Mouse (Mus musculus) myocyte (in vitro differentiated cells): Measurements from ENCODE around the gene Letm1. TPM values are rescaled to one million over a fixed set of nuclear protein-coding genes. Genes with fewer than 3 reads are reported as not detected.

ENCODE experiments used
- H3K27me3 ChIP-seq: one replicate; pipeline ENCODE4 v1.6.1; 2011; ENCODE audit not compliant: control insufficient read depth, insufficient read depth, insufficient read length
- H3K36me3 ChIP-seq: one replicate; pipeline ENCODE4 v1.6.1; 2011; ENCODE audit not compliant: control insufficient read depth, insufficient read depth
- H3K4me2 ChIP-seq: one replicate; pipeline ENCODE4 v1.6.1; 2011; ENCODE audit warnings: low read depth, control low read depth
- H3K4me3 ChIP-seq: one replicate; pipeline ENCODE4 v1.5.1; 2011; ENCODE audit warnings: mild to moderate bottlenecking, control low read depth, moderate library complexity
- H3K79me2 ChIP-seq: one replicate; pipeline ENCODE4 v1.6.1; 2011; ENCODE audit not compliant: control insufficient read depth, insufficient read depth
- H3ac ChIP-seq: one replicate; pipeline ENCODE4 v1.6.1; 2011; ENCODE audit not compliant: control insufficient read depth, insufficient read length
- CEBPB ChIP-seq: IDR thresholded peaks from 2 replicates; pipeline ENCODE4 v1.6.1; 2011; ENCODE audit warnings: mild to moderate bottlenecking, moderate library complexity; ENCODE audit not compliant: poor library complexity, insufficient read depth, severe bottlenecking
- E2F4 ChIP-seq: IDR thresholded peaks from one replicate; pipeline ENCODE4 v1.6.1; 2011; ENCODE audit warnings: mild to moderate bottlenecking, control low read depth, moderate library complexity; ENCODE audit not compliant: insufficient read depth
- MAX ChIP-seq: IDR thresholded peaks from one replicate; pipeline ENCODE4 v1.6.1; 2011; ENCODE audit warnings: low read depth, mild to moderate bottlenecking, control low read depth
- MYOD1 ChIP-seq, 3 experiments: IDR thresholded peaks; one replicate each; pipeline ENCODE4 v1.6.1; 2011; ENCODE audit warnings: control low read depth in 2 of 3, low read depth in 2 of 3, mild to moderate bottlenecking in 2 of 3, moderate library complexity in 1 of 3; ENCODE audit not compliant: insufficient read length in 2 of 3, control insufficient read depth in 1 of 3
- MYOG ChIP-seq, 3 experiments: IDR thresholded peaks; one replicate each; pipeline ENCODE4 v1.6.1; 2011; ENCODE audit warnings: control low read depth in 2 of 3, low read depth in 2 of 3, mild to moderate bottlenecking in 2 of 3; ENCODE audit not compliant: insufficient read length in 2 of 3, control insufficient read depth in 1 of 3, insufficient read depth in 1 of 3
- POLR2A ChIP-seq: IDR thresholded peaks from one replicate; pipeline ENCODE4 v1.6.1; 2011; ENCODE audit warnings: low read depth, mild to moderate bottlenecking, control low read depth, moderate library complexity; ENCODE audit not compliant: insufficient read length
- POLR2AphosphoS2 ChIP-seq: IDR thresholded peaks from one replicate; pipeline ENCODE4 v1.6.1; 2011; ENCODE audit warnings: low read depth, control low read depth; ENCODE audit not compliant: insufficient read length
- REST ChIP-seq: IDR thresholded peaks from one replicate; pipeline ENCODE4 v1.6.1; 2011; ENCODE audit warnings: mild to moderate bottlenecking, control low read depth, moderate library complexity; ENCODE audit not compliant: insufficient read depth, insufficient read length
- SRF ChIP-seq: IDR thresholded peaks from one replicate; pipeline ENCODE4 v1.6.1; 2011; ENCODE audit warnings: low read depth; ENCODE audit not compliant: control insufficient read depth, insufficient read length
- TCF12 ChIP-seq: IDR thresholded peaks from one replicate; pipeline ENCODE4 v1.6.1; 2011; ENCODE audit warnings: mild to moderate bottlenecking, control low read depth; ENCODE audit not compliant: poor library complexity, insufficient read depth, severe bottlenecking
- TCF3 ChIP-seq: IDR thresholded peaks from one replicate; pipeline ENCODE4 v1.6.1; 2011; ENCODE audit warnings: low read depth, control low read depth; ENCODE audit not compliant: insufficient read length
- USF1 ChIP-seq: IDR thresholded peaks from one replicate; pipeline ENCODE4 v1.6.1; 2011; ENCODE audit warnings: low read depth, mild to moderate bottlenecking, control low read depth, moderate library complexity
- polyA plus RNA-seq: library from polyadenylated mRNA; unstranded; fragments of >200 nt; fragmentation: generic; extraction: Trizol; gene quantifications from one replicate; pipeline ENCODE4 v1.2.1, GENCODE M21; 2012; ENCODE audit warnings: missing spikeins

The Letm1 gene
- polyA plus RNA-seq, 1 experiment: 29.2 TPM

GRCm38 (mm10) chr5:33718460-33718859 lies 64.2 kb downstream of the Letm1 start:
- no peaks in the 10 kb centered on the region for H3K79me2 ChIP-seq
- H3K4me3 ChIP-seq: no peak overlapping the region
- TF ChIP-seq SRF: no peak
- no peak for TF ChIP-seq MAX
- TF ChIP-seq REST: no peak
- TF ChIP-seq CEBPB: no peak
- TF ChIP-seq E2F4: no peak
- TF ChIP-seq MYOG (IDR thresholded peaks at IDR 0.05; ENCODE audit: control insufficient read depth in 1 of 3, insufficient read depth in 1 of 3, insufficient read length in 2 of 3, low read depth in 2 of 3): no peak
- no peak for TF ChIP-seq MYOD1 (IDR thresholded peaks at IDR 0.05; ENCODE audit: control insufficient read depth in 1 of 3, insufficient read length in 2 of 3, low read depth in 2 of 3)
- no peak for TF ChIP-seq POLR2AphosphoS2
- no peak for TF ChIP-seq USF1
- TF ChIP-seq TCF3: no peak
- TF ChIP-seq POLR2A: no peak
- no peak for TF ChIP-seq TCF12
- no peak overlapping the region for H3K4me2 ChIP-seq
- H3K27me3 ChIP-seq: peaks cover 23% of the 10 kb centered on the region
- H3ac ChIP-seq: no peak overlapping the region
- no peaks in the 10 kb centered on the region for H3K36me3 ChIP-seq

GRCm38 (mm10) chr5:33716467-33716866 lies 66.2 kb downstream of the Letm1 start:
- Histone ChIP-seq H3K27me3 (peaks cover 21% of the 10 kb centered on the region), H3ac (no peak overlapping the region), H3K4me3 (no peak overlapping the region), H3K4me2 (no peak overlapping the region), H3K36me3 (no peaks in the 10 kb centered on the region), H3K79me2 (no peaks in the 10 kb centered on the region)
- no peak for TF ChIP-seq TCF3

GRCm38 (mm10) chr5:33715182-33715581 lies 67.4 kb downstream of the Letm1 start:
- Histone ChIP-seq H3K79me2 (no peaks in the 10 kb centered on the region), H3K27me3 (peaks cover 31% of the 10 kb centered on the region), H3K4me3 (no peak overlapping the region), H3K36me3 (no peaks in the 10 kb centered on the region), H3ac (no peak overlapping the region), H3K4me2 (no peak overlapping the region)
- TF ChIP-seq TCF3 (no peak), TCF12 (no peak), POLR2A (no peak), USF1 (no peak), MYOD1 (IDR thresholded peaks at IDR 0.05; ENCODE audit: control insufficient read depth in 1 of 3, insufficient read length in 2 of 3, low read depth in 2 of 3) (no peak), MYOG (IDR thresholded peaks at IDR 0.05; ENCODE audit: control insufficient read depth in 1 of 3, insufficient read depth in 1 of 3, insufficient read length in 2 of 3, low read depth in 2 of 3) (no peak)

GRCm38 (mm10) chr5:33712550-33712949 lies 70.1 kb downstream of the Letm1 start:
- Histone ChIP-seq H3K4me2 (no peak overlapping the region), H3K4me3 (no peak overlapping the region), H3K27me3 (peaks cover 37% of the 10 kb centered on the region), H3ac (no peak overlapping the region), H3K79me2 (no peaks in the 10 kb centered on the region), H3K36me3 (no peaks in the 10 kb centered on the region)
- no peak for TF ChIP-seq USF1
- TF ChIP-seq REST: no peak
- no peak for TF ChIP-seq POLR2A
- no peak for TF ChIP-seq TCF3
- TF ChIP-seq MAX: no peak
- no peak for TF ChIP-seq SRF
- TF ChIP-seq CEBPB: no peak
- TF ChIP-seq MYOD1 (IDR thresholded peaks at IDR 0.05; ENCODE audit: control insufficient read depth in 1 of 3, insufficient read length in 2 of 3, low read depth in 2 of 3): no peak
- no peak for TF ChIP-seq POLR2AphosphoS2
- TF ChIP-seq E2F4: no peak
- TF ChIP-seq MYOG (IDR thresholded peaks at IDR 0.05; ENCODE audit: control insufficient read depth in 1 of 3, insufficient read depth in 1 of 3, insufficient read length in 2 of 3, low read depth in 2 of 3): no peak
- TF ChIP-seq TCF12: no peak

- H3K4me3 ChIP-seq: no peak overlapping the region
- TF ChIP-seq SRF (no peak), POLR2AphosphoS2 (no peak), CEBPB (no peak), REST (no peak), MAX (no peak)
- H3ac ChIP-seq: no peak overlapping the region
- no peaks in the 10 kb centered on the region for H3K36me3 ChIP-seq
- H3K27me3 ChIP-seq: peaks cover 68% of the 10 kb centered on the region
- H3K4me2 ChIP-seq: no peak overlapping the region
- H3K79me2 ChIP-seq: no peaks in the 10 kb centered on the region
Measured at GRCm38 (mm10) chr5:33709037-33709436, 73.6 kb downstream of the Letm1 start.
